Mouse (Mus musculus) forebrain, postnatal 0 days (tissue): ENCODE results near the gene Sdccag8. TPM values are rescaled to one million over a fixed set of nuclear protein-coding genes. Genes with fewer than 3 reads are reported as not detected.
A peak's percentile ranks its signal among the peaks of the same experiment; 100 is the strongest.

ENCODE experiments used
- ATAC-seq: fragments of 200-750 bp; cut with Nextera tagmentation; 2 replicates; pipeline ENCODE4 v1.8.0; 2017; ENCODE audit warnings: mild to moderate bottlenecking, moderate library complexity
- DNase-seq: peaks from one replicate; pipeline ENCODE4 v3.0.0-alpha.2; 2015
- H3K27ac ChIP-seq: fragments of 300-500 bp; sonication (generic); 2 replicates; pipeline ENCODE4 v1.5.1; 2014; ENCODE audit warnings: low read depth, mild to moderate bottlenecking, antibody characterized with exemption, low read length, moderate library complexity, mixed read lengths
- H3K27me3 ChIP-seq: fragments of 300-500 bp; sonication (generic); 2 replicates; pipeline ENCODE4 v1.6.1; 2014; ENCODE audit warnings: mild to moderate bottlenecking, low read length, mixed read lengths; ENCODE audit not compliant: insufficient read depth
- H3K36me3 ChIP-seq: fragments of 300-500 bp; sonication (generic); 2 replicates; pipeline ENCODE4 v1.6.1; 2014; ENCODE audit warnings: mild to moderate bottlenecking, moderate library complexity; ENCODE audit not compliant: insufficient read depth
- H3K4me1 ChIP-seq: fragments of 300-500 bp; sonication (generic); 2 replicates; pipeline ENCODE4 v1.6.1; 2014; ENCODE audit warnings: antibody characterized with exemption; ENCODE audit not compliant: insufficient read depth
- H3K4me2 ChIP-seq: fragments of 300-500 bp; sonication (generic); 2 replicates; pipeline ENCODE4 v1.6.1; 2014; ENCODE audit warnings: low read depth, mild to moderate bottlenecking, moderate library complexity
- H3K4me3 ChIP-seq: fragments of 300-500 bp; sonication (generic); 2 replicates; pipeline ENCODE4 v1.5.1; 2014; ENCODE audit warnings: low read depth, low read length, mixed read lengths
- H3K9ac ChIP-seq: fragments of 300-500 bp; sonication (generic); 2 replicates; pipeline ENCODE4 v1.6.1; 2014; ENCODE audit warnings: mild to moderate bottlenecking
- H3K9me3 ChIP-seq: fragments of 300-500 bp; sonication (generic); 2 replicates; pipeline ENCODE4 v1.6.1; 2016; ENCODE audit warnings: low read length
- CTCF ChIP-seq: sonication (generic); IDR thresholded peaks from 2 replicates; pipeline ENCODE4 v1.5.1; 2016; ENCODE audit warnings: antibody characterized with exemption, control low read depth, low read depth
- WGBS: fragments of 180-500 bp; shearing (Covaris S2); extraction: QIAGEN DNeasy Blood & Tissue Kit; methylation state at CpG from one replicate; pipeline ENCODE4 v1.1.7; 2014; 5-methylcytosine and 5-hydroxymethylcytosine counted together
- microRNA counts: library from miRNA; unstranded; fragments of <30 nt; microRNA quantifications from one replicate; lab custom pipeline; 2015
- microRNA-seq, 2 experiments: library from miRNA; unstranded; fragments of <30 nt; microRNA quantifications; one replicate each; pipeline ENCODE4; 2016
- polyA plus RNA-seq: library from polyadenylated mRNA; unstranded; fragments of >200 nt; fragmentation: Nextera tagmentation; extraction: Ambion mirVana; gene quantifications from 2 replicates; pipeline ENCODE4 v1.2.1, GENCODE M21; 2015
- total RNA-seq: library from RNA; depleted of rRNA; stranded (reverse); fragments of >200 nt; gene quantifications from 2 replicates; pipeline ENCODE4 v1.2.3, GENCODE M21; 2014; rRNA removed

Sdccag8 gene
- total and polyA plus RNA-seq, 2 experiments from 2014 or later = 14.0 to 32.8 TPM

DNA sequence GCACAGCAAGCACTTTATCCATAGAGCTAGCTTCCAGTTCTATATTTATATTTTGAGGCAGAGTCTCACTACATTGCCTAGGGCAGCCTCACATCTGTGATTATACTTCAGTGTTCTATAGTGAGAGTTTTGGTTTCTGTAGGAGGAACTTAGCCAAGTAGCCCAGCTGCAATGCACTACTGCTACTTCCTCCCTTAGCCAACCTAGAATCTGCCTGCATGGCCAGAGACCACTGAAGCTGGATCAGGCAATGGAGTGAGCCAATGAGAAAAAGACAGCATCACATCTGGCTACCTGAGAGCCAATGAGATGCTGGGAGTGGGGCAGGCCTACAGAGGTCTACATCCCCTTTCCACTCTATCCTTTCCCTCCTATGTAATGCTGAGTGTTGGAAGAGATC is 251.3 kb downstream of the Sdccag8 start:
- DNase-seq (no peak), ATAC-seq (peak; percentile 18; the same call in 1 of the 2 replicates)
- Histone ChIP-seq H3K27me3 (no peaks in the 10 kb centered on the region), H3K4me1 (no peaks in the 10 kb centered on the region), H3K4me3 (no peak overlapping the region), H3K36me3 (peaks cover 10% of the 10 kb centered on the region; the same call in 1 of the 2 replicates), H3K4me2 (no peak overlapping the region), H3K9me3 (no peaks in the 10 kb centered on the region), H3K27ac (no peak overlapping the region), H3K9ac (no peak overlapping the region)
- no peak for TF ChIP-seq CTCF

DNA sequence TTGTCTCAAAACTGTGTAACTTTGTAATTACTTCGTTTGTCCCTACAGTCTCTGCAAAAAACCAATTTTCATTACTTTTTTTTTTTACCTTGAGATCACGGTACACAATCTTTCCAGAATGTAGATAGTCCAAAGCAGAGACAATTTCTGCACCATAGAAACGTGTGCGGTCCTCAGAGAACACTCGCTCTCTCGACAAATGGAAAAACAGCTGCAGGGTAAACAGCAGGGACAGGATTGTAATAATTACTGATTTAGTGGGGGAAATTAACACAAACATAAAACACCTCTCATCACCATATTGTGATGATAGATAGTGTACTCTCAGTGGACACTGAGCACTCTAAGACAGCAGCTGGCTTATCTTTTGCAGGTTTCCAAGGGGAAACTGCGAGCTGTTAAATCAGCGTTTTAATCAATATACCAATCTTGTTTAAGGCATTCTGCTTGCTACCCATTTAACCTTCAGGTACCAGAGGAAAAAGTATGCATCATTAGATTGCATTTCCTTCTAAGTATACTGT is 252.7 kb downstream of the Sdccag8 start:
- Histone ChIP-seq H3K4me2 (no peak overlapping the region), H3K4me1 (no peaks in the 10 kb centered on the region), H3K36me3 (0 out of 2 replicates have a peak, but pooled peaks cover 3% of the 10 kb centered on the region), H3K4me3 (no peak overlapping the region), H3K9ac (no peak overlapping the region), H3K27ac (no peak overlapping the region), H3K9me3 (no peaks in the 10 kb centered on the region), H3K27me3 (no peaks in the 10 kb centered on the region)
- DNase-seq = no peak
- no peak for ATAC-seq
- WGBS = 74% methylated on average over 8 of the region's 8 CpGs
- no peak for TF ChIP-seq CTCF

DNA sequence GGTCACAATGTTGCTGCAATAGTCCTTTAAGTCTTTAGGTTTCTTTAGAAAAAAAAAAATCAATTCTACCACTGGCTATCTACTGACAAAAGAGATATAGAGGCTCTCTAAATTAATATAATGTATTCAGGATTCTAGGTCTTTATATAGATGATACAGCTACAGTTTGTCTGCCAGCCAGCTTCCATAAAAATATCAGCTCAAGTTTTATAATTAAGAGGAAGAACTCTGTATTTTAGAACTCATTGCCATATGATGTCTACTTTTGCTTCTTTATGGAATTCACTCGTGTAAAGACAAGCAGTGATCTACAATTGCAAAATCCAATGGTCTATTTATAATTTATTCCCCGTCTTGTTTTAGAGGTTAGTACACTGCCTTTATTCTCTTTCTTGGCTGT is 254.7 kb downstream of the Sdccag8 start:
- H3K4me3 ChIP-seq = no peak overlapping the region
- H3K27me3 ChIP-seq = no peaks in the 10 kb centered on the region
- TF ChIP-seq CTCF = no peak
- H3K9me3 ChIP-seq = no peaks in the 10 kb centered on the region
- 0 out of 2 replicates have a peak, but pooled peaks cover 3% of the 10 kb centered on the region for H3K36me3 ChIP-seq
- no peaks in the 10 kb centered on the region for H3K4me1 ChIP-seq
- no peak overlapping the region for H3K4me2 ChIP-seq
- WGBS = 71% methylated on average over 2 of the region's 2 CpGs
- H3K27ac ChIP-seq = no peak overlapping the region
- no peak for ATAC-seq
- no peak for DNase-seq
- no peak overlapping the region for H3K9ac ChIP-seq

MicroRNA genes within 50 kb of the gene (microRNA counts, 519-probe panel; counts per million panel counts)
- microRNA mmu-miR-350 (lab: Ali Mortazavi, UCI) = 5,614 counts per million, percentile 76 among the panel's probes with 10 or more counts

Small RNA genes lying within 50 kb of the gene (microRNA-seq; reads per million reads assigned to microRNA genes)
- gene Gm25993 = 0 reads per million in 2 experiments
- gene Mir350 = 480 to 1,027 reads per million in 2 experiments

Other genes with a start within 250 kb of the Sdccag8 start
- gene Cep170, start 593 bp upstream of the Sdccag8 start, total RNA-seq = 189 and 233 TPM in 2 replicates
- gene Cep170, start 593 bp upstream of the Sdccag8 start, polyA plus RNA-seq = 82.1 and 99.6 TPM in 2 replicates